Mouse (Mus musculus): ENCODE data around the gene Mest.

Gene Mest

GRCm38 (mm10) chr6:30694209-30694608, 29.1 kb upstream of the Mest start:
- H3K36me3 ChIP-seq (ENCODE audit: control insufficient read depth, insufficient read depth, low read length, poor library complexity, severe bottlenecking), result no peaks in the 10 kb centered on the region
- DNase-seq (ENCODE audit: low read depth, low spot score), result no peak
- no peaks in the 10 kb centered on the region for H3K27me3 ChIP-seq (ENCODE audit: control insufficient read depth, insufficient read depth, low read length, poor library complexity, severe bottlenecking)

GRCm38 (mm10) chr6:30695124-30695523, 28.2 kb upstream of the Mest start:
- H3K27me3 ChIP-seq (ENCODE audit: control insufficient read depth, insufficient read depth, low read length, poor library complexity, severe bottlenecking), result no peaks in the 10 kb centered on the region
- no peaks in the 10 kb centered on the region for H3K36me3 ChIP-seq (ENCODE audit: control insufficient read depth, insufficient read depth, low read length, poor library complexity, severe bottlenecking)
- DNase-seq (ENCODE audit: low read depth, low spot score), result no peak

- no peak for DNase-seq (ENCODE audit: low read depth, low spot score)
- H3K36me3 ChIP-seq (ENCODE audit: control insufficient read depth, insufficient read depth, low read length, poor library complexity, severe bottlenecking), result no peaks in the 10 kb centered on the region
- H3K27me3 ChIP-seq (ENCODE audit: control insufficient read depth, insufficient read depth, low read length, poor library complexity, severe bottlenecking), result no peaks in the 10 kb centered on the region
Measured at GRCm38 (mm10) chr6:30697464-30697863, 25.9 kb upstream of the Mest start.

GRCm38 (mm10) chr6:30698036-30698435, 25.3 kb upstream of the Mest start:
- Histone ChIP-seq H3K36me3 (ENCODE audit: control insufficient read depth, insufficient read depth, low read length, poor library complexity, severe bottlenecking) (no peaks in the 10 kb centered on the region), H3K27me3 (ENCODE audit: control insufficient read depth, insufficient read depth, low read length, poor library complexity, severe bottlenecking) (no peaks in the 10 kb centered on the region)
- DNase-seq (ENCODE audit: low read depth, low spot score), result no peak

GRCm38 (mm10) chr6:30700182-30700581, 23.2 kb upstream of the Mest start:
- no peak for DNase-seq (ENCODE audit: low read depth, low spot score)
- Histone ChIP-seq H3K36me3 (ENCODE audit: control insufficient read depth, insufficient read depth, low read length, poor library complexity, severe bottlenecking) (no peaks in the 10 kb centered on the region), H3K27me3 (ENCODE audit: control insufficient read depth, insufficient read depth, low read length, poor library complexity, severe bottlenecking) (no peaks in the 10 kb centered on the region)

GRCm38 (mm10) chr6:30702881-30703280, 20.5 kb upstream of the Mest start:
- no peak for DNase-seq (ENCODE audit: low read depth, low spot score)
- H3K27me3 ChIP-seq (ENCODE audit: control insufficient read depth, insufficient read depth, low read length, poor library complexity, severe bottlenecking), result no peaks in the 10 kb centered on the region
- H3K36me3 ChIP-seq (ENCODE audit: control insufficient read depth, insufficient read depth, low read length, poor library complexity, severe bottlenecking), result no peaks in the 10 kb centered on the region

GRCm38 (mm10) chr6:30703476-30703875, 19.9 kb upstream of the Mest start:
- no peaks in the 10 kb centered on the region for H3K36me3 ChIP-seq (ENCODE audit: control insufficient read depth, insufficient read depth, low read length, poor library complexity, severe bottlenecking)
- DNase-seq (ENCODE audit: low read depth, low spot score), result no peak
- H3K27me3 ChIP-seq (ENCODE audit: control insufficient read depth, insufficient read depth, low read length, poor library complexity, severe bottlenecking), result no peaks in the 10 kb centered on the region

- no peak for DNase-seq (ENCODE audit: low read depth, low spot score)
- Histone ChIP-seq H3K36me3 (ENCODE audit: control insufficient read depth, insufficient read depth, low read length, poor library complexity, severe bottlenecking) (no peaks in the 10 kb centered on the region), H3K27me3 (ENCODE audit: control insufficient read depth, insufficient read depth, low read length, poor library complexity, severe bottlenecking) (no peaks in the 10 kb centered on the region)
Measured at GRCm38 (mm10) chr6:30703977-30704602, 19.3 kb upstream of the Mest start.

GRCm38 (mm10) chr6:30709115-30709514, 14.2 kb upstream of the Mest start:
- H3K27me3 ChIP-seq (ENCODE audit: control insufficient read depth, insufficient read depth, low read length, poor library complexity, severe bottlenecking), result no peaks in the 10 kb centered on the region
- no peaks in the 10 kb centered on the region for H3K36me3 ChIP-seq (ENCODE audit: control insufficient read depth, insufficient read depth, low read length, poor library complexity, severe bottlenecking)
- no peak for DNase-seq (ENCODE audit: low read depth, low spot score)

GRCm38 (mm10) chr6:30710371-30711364, 12.7 kb upstream of the Mest start:
- Histone ChIP-seq H3K27me3 (ENCODE audit: control insufficient read depth, insufficient read depth, low read length, poor library complexity, severe bottlenecking) (no peaks in the 10 kb centered on the region), H3K36me3 (ENCODE audit: control insufficient read depth, insufficient read depth, low read length, poor library complexity, severe bottlenecking) (no peaks in the 10 kb centered on the region)
- DNase-seq (ENCODE audit: low read depth, low spot score), result no peak

GRCm38 (mm10) chr6:30711365-30711763, 12.0 kb upstream of the Mest start:
- Histone ChIP-seq H3K27me3 (ENCODE audit: control insufficient read depth, insufficient read depth, low read length, poor library complexity, severe bottlenecking) (no peaks in the 10 kb centered on the region), H3K36me3 (ENCODE audit: control insufficient read depth, insufficient read depth, low read length, poor library complexity, severe bottlenecking) (no peaks in the 10 kb centered on the region)
- DNase-seq (ENCODE audit: low read depth, low spot score), result no peak

- H3K36me3 ChIP-seq (ENCODE audit: control insufficient read depth, insufficient read depth, low read length, poor library complexity, severe bottlenecking), result no peaks in the 10 kb centered on the region
- H3K27me3 ChIP-seq (ENCODE audit: control insufficient read depth, insufficient read depth, low read length, poor library complexity, severe bottlenecking), result no peaks in the 10 kb centered on the region
Measured at GRCm38 (mm10) chr6:30712484-30712883, 10.9 kb upstream of the Mest start.

GRCm38 (mm10) chr6:30713455-30713854, 9.9 kb upstream of the Mest start:
- DNase-seq (ENCODE audit: low read depth, low spot score), result no peak
- Histone ChIP-seq H3K27me3 (ENCODE audit: control insufficient read depth, insufficient read depth, low read length, poor library complexity, severe bottlenecking) (no peaks in the 10 kb centered on the region), H3K36me3 (ENCODE audit: control insufficient read depth, insufficient read depth, low read length, poor library complexity, severe bottlenecking) (no peaks in the 10 kb centered on the region)

More at GRCm38 (mm10) chr6:30712484-30712883, 10.9 kb upstream of the Mest start:
- DNase-seq (ENCODE audit: low read depth, low spot score), result no peak

- no peaks in the 10 kb centered on the region for H3K36me3 ChIP-seq (ENCODE audit: control insufficient read depth, insufficient read depth, low read length, poor library complexity, severe bottlenecking)
- no peak for DNase-seq (ENCODE audit: low read depth, low spot score)
- no peaks in the 10 kb centered on the region for H3K27me3 ChIP-seq (ENCODE audit: control insufficient read depth, insufficient read depth, low read length, poor library complexity, severe bottlenecking)
Measured at GRCm38 (mm10) chr6:30713896-30714295, 9.5 kb upstream of the Mest start.

- DNase-seq (ENCODE audit: low read depth, low spot score), result no peak
- no peaks in the 10 kb centered on the region for H3K36me3 ChIP-seq (ENCODE audit: control insufficient read depth, insufficient read depth, low read length, poor library complexity, severe bottlenecking)
Measured at GRCm38 (mm10) chr6:30714891-30715471, 8.4 kb upstream of the Mest start.

More at GRCm38 (mm10) chr6:30714891-30715471, 8.4 kb upstream of the Mest start:
- no peaks in the 10 kb centered on the region for H3K27me3 ChIP-seq (ENCODE audit: control insufficient read depth, insufficient read depth, low read length, poor library complexity, severe bottlenecking)
